Mouse (Mus musculus): ENCODE data around the gene Olfr536. TPM values are rescaled to one million over a fixed set of nuclear protein-coding genes. Genes with fewer than 3 reads are reported as not detected.
A peak's percentile ranks its signal among the peaks of the same experiment; 100 is the strongest.
"Not testable (repeated sequence)": the region's sequence is repeated elsewhere in the genome, so short reads cannot be mapped to it uniquely, and the experiment has no call there.

Olfr536 gene
- not detected for total RNA-seq (2021)
- long read RNA-seq, experiment 1: 0 reads
- long read RNA-seq, experiment 2: 0 reads

DNA sequence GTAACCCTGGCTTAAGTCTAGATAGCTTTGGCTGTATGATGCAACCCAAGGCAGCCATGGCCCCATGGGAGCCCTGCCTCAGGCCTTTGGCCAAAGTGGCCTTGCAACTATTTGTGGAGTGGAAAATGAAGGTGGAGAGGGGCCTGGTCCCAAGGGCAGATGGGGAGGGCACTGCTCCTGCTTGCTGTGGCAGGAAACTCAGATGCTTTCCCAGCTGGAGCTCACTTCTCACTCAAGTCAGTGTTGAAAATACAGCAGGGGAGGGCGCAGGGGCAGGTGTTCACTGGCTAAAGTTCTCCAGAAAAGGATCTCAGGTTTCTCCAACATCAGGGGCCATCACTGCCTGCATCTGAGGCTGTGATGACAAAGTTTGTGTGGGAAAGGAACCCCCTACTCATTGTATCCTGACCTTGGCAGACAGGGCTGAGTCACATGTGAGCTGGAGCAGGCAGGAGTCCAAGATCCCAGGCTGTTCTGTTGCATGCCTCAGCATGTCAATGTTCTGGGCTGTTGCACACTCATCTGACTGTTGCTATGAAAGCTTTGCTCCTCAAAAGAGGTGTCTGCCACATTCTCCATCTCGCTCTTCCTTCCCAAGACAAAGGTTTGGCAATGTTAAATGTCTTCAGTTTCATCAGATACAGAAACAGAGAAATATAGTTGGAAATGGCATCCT lies at the start of gene Olfr536:
TSS of gene Olfr536 (minus strand) at position 51 of the 676 bp plus-strand sequence.
- DNase-seq (ENCODE audit: extremely low spot score in 1 of 2, low spot score in 2 of 2); intact Hi-C loops (cut with DNase I); H3K4me3 ChIP-seq; H3K27ac ChIP-seq: not testable (repeated sequence)

DNA sequence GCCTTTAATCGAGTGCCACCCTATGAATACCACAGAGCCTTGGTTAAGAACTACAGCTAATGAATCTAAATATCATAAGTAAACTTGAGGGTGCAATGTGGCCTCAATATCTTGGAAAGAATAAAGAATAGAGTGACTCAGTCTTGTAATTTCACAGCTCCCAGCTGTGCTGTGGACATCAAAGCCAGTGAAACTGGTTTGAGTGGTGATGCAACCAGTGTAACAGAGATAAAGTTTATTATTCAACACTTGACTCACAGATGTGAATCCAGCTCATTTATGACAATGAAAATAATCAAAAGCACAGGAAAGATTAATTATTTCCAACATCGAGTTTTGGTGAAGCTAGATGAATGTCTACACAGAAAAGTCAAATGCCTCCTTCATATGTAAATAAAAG lies 32.5 kb upstream of the Olfr536 start:
- H3K27ac ChIP-seq: no peak overlapping the region
- no peak overlapping the region for H3K4me3 ChIP-seq
- intact Hi-C loops (cut with DNase I): no loop called here
- DNase-seq (ENCODE audit: extremely low spot score in 1 of 2, low spot score in 2 of 2): no peak
- TF ChIP-seq CTCF (IDR thresholded peaks at IDR 0.05): no peak

DNA sequence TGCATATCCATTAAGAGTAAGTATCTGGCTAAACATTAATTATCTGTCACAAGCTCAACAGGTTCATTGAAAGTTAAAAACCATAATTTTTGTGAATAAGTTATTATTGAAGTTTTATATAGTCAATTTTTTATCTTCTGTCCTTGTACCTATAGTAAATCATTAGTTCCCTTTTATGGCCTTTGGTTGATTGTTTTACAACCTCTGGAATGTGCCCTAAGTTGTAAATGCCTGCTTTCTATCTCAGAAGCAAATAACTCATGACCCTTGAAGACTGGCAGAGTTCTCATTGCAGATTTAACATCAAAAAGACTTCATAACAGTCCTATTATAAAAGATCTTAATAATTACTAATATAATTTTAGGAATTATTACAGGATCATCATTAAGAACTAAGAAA lies 12.5 kb downstream of the Olfr536 start:
- no peak overlapping the region for H3K27ac ChIP-seq
- intact Hi-C loops (cut with DNase I): no loop called here
- no peak for DNase-seq (ENCODE audit: extremely low spot score in 1 of 2, low spot score in 2 of 2)
- no peak overlapping the region for H3K4me3 ChIP-seq
- no peak for TF ChIP-seq CTCF (IDR thresholded peaks at IDR 0.05)

DNA sequence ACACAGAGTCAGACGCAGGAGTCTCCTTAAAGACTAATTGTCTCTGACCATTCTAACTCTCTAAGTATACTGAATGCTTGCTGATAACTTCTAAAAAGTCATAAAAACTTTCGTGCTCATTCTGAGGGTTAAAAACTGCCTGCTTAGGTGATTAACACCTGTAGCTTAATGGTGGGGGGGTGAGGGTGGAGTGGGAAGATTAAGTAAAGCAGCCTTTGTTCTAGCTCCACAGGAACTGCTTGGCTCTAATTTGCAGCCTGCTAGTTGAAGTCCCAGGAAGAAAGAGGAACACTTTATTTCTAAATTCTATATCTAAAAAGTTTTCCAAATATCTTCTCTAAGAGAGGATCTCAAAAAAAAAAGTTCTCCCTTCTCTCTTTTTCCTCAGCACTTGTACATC lies 13.0 kb downstream of the Olfr536 start:
- no peak for TF ChIP-seq CTCF (IDR thresholded peaks at IDR 0.05)
- DNase-seq (ENCODE audit: extremely low spot score in 1 of 2, low spot score in 2 of 2): no peak
- intact Hi-C loops (cut with DNase I): no loop called here
- no peak overlapping the region for H3K4me3 ChIP-seq
- no peak overlapping the region for H3K27ac ChIP-seq

DNA sequence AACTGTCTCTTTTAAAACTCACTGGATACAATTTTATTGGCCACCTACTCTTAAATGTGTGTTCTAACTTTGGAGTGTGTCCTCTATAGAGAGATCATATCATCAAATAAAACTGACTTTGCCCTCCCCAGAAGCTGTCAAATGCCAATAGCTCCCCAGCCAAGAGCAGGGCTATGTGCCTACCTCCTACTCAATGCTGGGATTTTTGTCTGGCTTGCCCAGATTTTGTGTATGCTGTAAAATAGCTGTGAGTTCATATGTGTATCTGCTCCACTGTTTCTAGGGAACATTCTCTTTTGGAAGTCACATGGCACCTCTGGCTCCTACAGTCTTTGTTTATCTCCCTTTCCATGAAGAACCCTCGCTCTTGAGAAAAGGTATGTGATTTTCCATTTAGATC lies 18.2 kb downstream of the Olfr536 start:
- intact Hi-C loops (cut with DNase I): no loop called here
- TF ChIP-seq CTCF (IDR thresholded peaks at IDR 0.05): no peak
- H3K4me3 ChIP-seq: no peak overlapping the region
- no peak for DNase-seq (ENCODE audit: extremely low spot score in 1 of 2, low spot score in 2 of 2)
- no peak overlapping the region for H3K27ac ChIP-seq

DNA sequence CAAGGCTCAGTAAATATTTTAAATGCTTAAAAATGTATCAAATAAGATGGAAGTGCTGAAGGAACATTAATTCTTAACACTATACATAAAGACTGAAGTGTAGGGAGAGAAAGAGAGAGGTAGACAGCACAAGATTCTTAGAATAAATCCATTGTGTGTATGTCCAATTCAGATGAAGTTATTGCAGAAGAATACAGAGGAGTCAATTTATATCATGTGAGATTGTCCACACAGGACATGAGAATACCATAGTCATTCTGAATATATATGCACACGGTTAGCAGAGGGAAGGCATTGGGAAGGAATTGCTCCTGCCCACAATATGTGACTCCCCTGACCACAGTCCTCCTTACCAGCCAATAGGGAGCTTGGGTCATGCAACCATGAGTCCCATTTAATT lies 23.3 kb downstream of the Olfr536 start, which contains the start of gene Olfr535:
TSS of gene Olfr535 (plus strand) at position 301 of the 400 bp plus-strand sequence.
- TF ChIP-seq CTCF (IDR thresholded peaks at IDR 0.05): no peak
- DNase-seq (ENCODE audit: extremely low spot score in 1 of 2, low spot score in 2 of 2): no peak
- no peak within 1 kb of the TSS for H3K4me3 ChIP-seq
- H3K27ac ChIP-seq: no peak within 1 kb of the TSS
- intact Hi-C loops (cut with DNase I): no loop called here

DNA sequence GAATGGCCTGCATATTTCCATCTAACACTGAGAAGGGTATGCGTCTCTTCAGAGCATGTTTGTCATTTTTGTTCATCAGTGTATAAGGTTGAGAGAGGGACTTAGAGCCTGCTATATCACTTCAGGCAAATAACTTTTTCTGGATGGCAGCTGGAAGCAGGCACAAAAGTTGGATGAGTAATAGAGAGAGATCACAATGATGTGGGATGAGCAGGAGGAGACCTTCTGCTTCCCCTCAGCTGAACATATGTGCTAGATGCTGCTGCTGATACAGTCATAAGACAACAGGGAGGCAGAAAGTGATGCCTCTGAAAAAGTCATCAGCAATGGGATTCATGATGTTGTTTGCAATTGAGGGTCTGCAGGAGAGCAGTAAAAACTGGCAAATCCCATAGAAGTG lies 28.5 kb downstream of the Olfr536 start:
- TF ChIP-seq CTCF (IDR thresholded peaks at IDR 0.05): no peak
- H3K27ac ChIP-seq: peak overlapping the region; percentile 85
- intact Hi-C loops (cut with DNase I): loop anchor here (2.0 to 5.0 kb wide), 5 partner anchors 54 to 350 kb away; partner anchors contain the start of gene Sprn

DNA sequence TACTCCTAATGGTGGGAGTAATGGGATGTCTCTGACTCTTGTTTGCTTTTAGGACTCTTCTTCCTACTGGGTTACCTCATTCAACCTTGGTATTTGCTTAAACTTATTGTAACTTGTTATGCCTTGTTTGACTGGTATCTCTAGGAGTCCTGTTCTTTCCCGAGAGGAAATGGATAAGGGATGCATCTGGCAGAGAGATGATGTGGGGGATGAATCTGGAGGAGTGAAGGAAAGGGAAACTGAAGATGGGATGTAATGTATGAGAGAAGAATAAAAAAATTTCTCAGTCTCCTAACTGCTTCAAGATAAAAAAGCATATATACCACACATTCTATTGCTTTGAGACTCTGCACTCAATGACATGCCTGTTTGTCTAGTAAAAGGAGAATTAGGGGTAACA lies 29.3 kb downstream of the Olfr536 start:
- no peak overlapping the region for H3K4me3 ChIP-seq
- intact Hi-C loops (cut with DNase I): loop anchor here (2.0 to 5.0 kb wide), 5 partner anchors 54 to 351 kb away; partner anchors contain the start of gene Sprn
- H3K27ac ChIP-seq: peak overlapping the region; percentile 85
- DNase-seq (ENCODE audit: extremely low spot score in 1 of 2, low spot score in 2 of 2): no peak
- TF ChIP-seq CTCF (IDR thresholded peaks at IDR 0.05): no peak

More for the DNA sequence above, 28.5 kb downstream of the Olfr536 start:
- H3K4me3 ChIP-seq: no peak overlapping the region
- DNase-seq (ENCODE audit: extremely low spot score in 1 of 2, low spot score in 2 of 2): peak; percentile 18 to 30

DNA sequence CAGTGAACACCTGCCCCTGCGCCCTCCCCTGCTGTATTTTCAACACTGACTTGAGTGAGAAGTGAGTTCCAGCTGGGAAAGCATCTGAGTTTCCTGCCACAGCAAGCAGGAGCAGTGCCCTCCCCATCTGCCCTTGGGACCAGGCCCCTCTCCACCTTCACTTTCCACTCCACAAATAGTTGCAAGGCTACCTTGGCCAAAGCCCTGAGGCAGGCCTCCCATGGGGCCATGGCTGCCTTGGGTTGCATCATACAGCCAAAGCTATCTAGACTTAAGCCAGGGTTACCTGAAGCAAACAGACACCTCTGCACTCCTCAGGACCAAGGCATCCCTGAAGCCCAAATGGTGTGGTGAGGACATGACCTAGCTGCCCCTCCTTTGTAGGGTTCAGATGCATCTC lies 44.1 kb downstream of the Olfr536 start, which contains the start of gene Olfr533:
TSS of gene Olfr533 (plus strand) at position 301 of the 400 bp plus-strand sequence.
- DNase-seq (ENCODE audit: extremely low spot score in 1 of 2, low spot score in 2 of 2); intact Hi-C loops (cut with DNase I); H3K27ac ChIP-seq; H3K4me3 ChIP-seq: not testable (repeated sequence)

Other genes with a start within 250 kb of the Olfr536 start
- gene Olfr525, start 186.5 kb downstream of the Olfr536 start, total RNA-seq (2021): not detected
- gene Olfr527, start 173.4 kb downstream of the Olfr536 start, total RNA-seq (2021): not detected
- gene Olfr60, start 145.7 kb downstream of the Olfr536 start, total RNA-seq (2021): not detected
- gene Olfr530, start 131.1 kb downstream of the Olfr536 start, total RNA-seq (2021): not detected
- gene Olfr531, start 104.5 kb downstream of the Olfr536 start, total RNA-seq (2021): not detected
- not detected for gene Olfr532, start 85.8 kb downstream of the Olfr536 start, total RNA-seq (2021)
- not detected for gene Olfr533, start 44.0 kb downstream of the Olfr536 start, total RNA-seq (2021)
- gene Olfr535, start 23.2 kb downstream of the Olfr536 start, total RNA-seq (2021): not detected
- gene Olfr538, start 60.5 kb upstream of the Olfr536 start, total RNA-seq (2021): not detected
- gene Olfr46, start 93.9 kb upstream of the Olfr536 start, total RNA-seq (2021): under 1 TPM in 1 of 2 experiments, not detected in 1; 0.05 TPM
- gene Olfr61, start 121.6 kb upstream of the Olfr536 start, total RNA-seq (2021): not detected
- gene Olfr53, start 139.1 kb upstream of the Olfr536 start, total RNA-seq (2021): not detected
- under 1 TPM; 0.05 to 0.09 TPM for gene Olfr539, start 152.5 kb upstream of the Olfr536 start, total RNA-seq (2021)
- gene Olfr45, start 174.6 kb upstream of the Olfr536 start, total RNA-seq (2021): not detected
- not detected for gene Olfr541, start 189.9 kb upstream of the Olfr536 start, total RNA-seq (2021)